Mouse (Mus musculus) spleen, adult 2 months (tissue): Measurements from ENCODE around the gene Slc12a5. TPM values are rescaled to one million over a fixed set of nuclear protein-coding genes. Genes with fewer than 3 reads are reported as not detected.
A peak's percentile ranks its signal among the peaks of the same experiment; 100 is the strongest.

Experiments used
- DNase-seq, 2 experiments: peaks; one replicate each; pipeline versions ENCODE4 v3.0.0 to v3.0.0-alpha.2; 2012 to 2021; ENCODE audit warnings: low spot score in 2 of 2, low read depth in 1 of 2
- H3K27ac ChIP-seq: fragments of 200-500 bp; 2 replicates; pipeline ENCODE4 v1.5.1; 2012; ENCODE audit warnings: low read length, inconsistent platforms; ENCODE audit not compliant: insufficient read depth
- H3K27me3 ChIP-seq: fragments of 200-500 bp; 2 replicates; pipeline ENCODE4 v1.6.1; 2012; ENCODE audit warnings: mild to moderate bottlenecking, moderate library complexity, low read length, inconsistent platforms; ENCODE audit not compliant: control insufficient read depth, insufficient read depth
- H3K36me3 ChIP-seq: fragments of 200-500 bp; 2 replicates; pipeline ENCODE4 v1.6.1; 2012; ENCODE audit warnings: mild to moderate bottlenecking, low read length, inconsistent platforms; ENCODE audit not compliant: control insufficient read depth, insufficient read depth
- H3K4me1 ChIP-seq: fragments of 200-500 bp; 2 replicates; pipeline ENCODE4 v1.6.1; 2011; ENCODE audit warnings: inconsistent platforms; ENCODE audit not compliant: control insufficient read depth, insufficient read depth, insufficient read length
- H3K4me3 ChIP-seq: fragments of 200-500 bp; 2 replicates; pipeline ENCODE4 v1.5.1; 2011; ENCODE audit warnings: mild to moderate bottlenecking, inconsistent platforms; ENCODE audit not compliant: insufficient read depth, insufficient read length; ENCODE audit errors: extremely low read depth
- CTCF ChIP-seq: fragments of 200-500 bp; IDR thresholded peaks from 2 replicates; pipeline ENCODE4 v1.5.1; 2011; ENCODE audit warnings: mild to moderate bottlenecking, inconsistent platforms; ENCODE audit not compliant: insufficient read depth, insufficient read length, insufficient replicate concordance; ENCODE audit errors: extremely low read depth
- POLR2A ChIP-seq: fragments of 200-500 bp; IDR thresholded peaks from 2 replicates; pipeline ENCODE4 v1.6.1; 2011; ENCODE audit warnings: low read depth, low read length, inconsistent platforms
- WGBS: fragments of 180-500 bp; shearing (Covaris S2); methylation state at CpG from one replicate; pipeline ENCODE4 v1.1.7; 2018; 5-methylcytosine and 5-hydroxymethylcytosine counted together
- polyA plus RNA-seq: library from polyadenylated mRNA; depleted of rRNA; stranded (reverse); fragments of >200 nt; gene quantifications from 2 replicates; pipeline ENCODE4 v1.2.3, GENCODE M21; 2012

Gene Slc12a5
- polyA plus RNA-seq, 1 experiment, result 1.3 TPM

GRCm38 (mm10) chr2:164955725-164956124 is 4.9 kb upstream of the Slc12a5 start:
- WGBS, result 74% methylated on average over 4 of the region's 4 CpGs
- no peak overlapping the region for H3K27ac ChIP-seq
- DNase-seq, result no peak
- no peak overlapping the region for H3K4me3 ChIP-seq
- peaks cover 4% of the 10 kb centered on the region for H3K27me3 ChIP-seq
- peaks cover 4% of the 10 kb centered on the region for H3K4me1 ChIP-seq
- no peaks in the 10 kb centered on the region for H3K36me3 ChIP-seq
- TF ChIP-seq CTCF, result no peak
- TF ChIP-seq POLR2A, result no peak

- no peak overlapping the region for H3K4me3 ChIP-seq
- no peak for TF ChIP-seq POLR2A
- no peak for TF ChIP-seq CTCF
- no peak overlapping the region for H3K27ac ChIP-seq
- 72% methylated on average over 5 of the region's 5 CpGs for WGBS
- H3K27me3 ChIP-seq, result peaks cover 7% of the 10 kb centered on the region
- no peak for DNase-seq
- H3K4me1 ChIP-seq, result peaks cover 6% of the 10 kb centered on the region
- no peaks in the 10 kb centered on the region for H3K36me3 ChIP-seq
Observed at GRCm38 (mm10) chr2:164956195-164956594, 4.4 kb upstream of the Slc12a5 start.

GRCm38 (mm10) chr2:164957548-164958315 is 2.9 kb upstream of the Slc12a5 start:
- Histone ChIP-seq H3K4me3 (no peak overlapping the region), H3K27me3 (peaks cover 4% of the 10 kb centered on the region), H3K36me3 (no peaks in the 10 kb centered on the region), H3K27ac (no peak overlapping the region), H3K4me1 (peaks cover 10% of the 10 kb centered on the region)
- TF ChIP-seq CTCF, result no peak
- no peak for TF ChIP-seq POLR2A
- no peak for DNase-seq
- 76% methylated on average over 9 of the region's 9 CpGs for WGBS

- Histone ChIP-seq H3K27ac (no peak overlapping the region), H3K36me3 (no peaks in the 10 kb centered on the region), H3K4me1 (peaks cover 5% of the 10 kb centered on the region), H3K4me3 (no peak overlapping the region), H3K27me3 (peaks cover 4% of the 10 kb centered on the region)
- TF ChIP-seq CTCF (peak; percentile 85), POLR2A (no peak)
- peak in 1 of 2 experiments; percentile 63 for DNase-seq
- WGBS, result 14% methylated on average over 17 of the region's 17 CpGs
Observed at GRCm38 (mm10) chr2:164961506-164962182, 1.0 kb downstream of the Slc12a5 start.

GRCm38 (mm10) chr2:164962183-164962580 is 1.6 kb downstream of the Slc12a5 start:
- 51% methylated on average over 7 of the region's 7 CpGs for WGBS
- Histone ChIP-seq H3K27ac (no peak overlapping the region), H3K27me3 (peaks cover 4% of the 10 kb centered on the region), H3K36me3 (no peaks in the 10 kb centered on the region), H3K4me3 (no peak overlapping the region), H3K4me1 (peaks cover 5% of the 10 kb centered on the region)
- no peak for DNase-seq
- TF ChIP-seq POLR2A (no peak), CTCF (no peak)

- WGBS, result 66% methylated on average over 9 of the region's 9 CpGs
- DNase-seq, result no peak
- TF ChIP-seq POLR2A (no peak), CTCF (no peak)
- H3K4me3 ChIP-seq, result no peak overlapping the region
- H3K4me1 ChIP-seq, result peaks cover 5% of the 10 kb centered on the region
- H3K36me3 ChIP-seq, result no peaks in the 10 kb centered on the region
- H3K27me3 ChIP-seq, result peaks cover 19% of the 10 kb centered on the region
- H3K27ac ChIP-seq, result no peak overlapping the region
Observed at GRCm38 (mm10) chr2:164964242-164964894, 3.8 kb downstream of the Slc12a5 start.
